Mouse (Mus musculus) hematopoietic stem cell, adult 5-6 weeks (primary cell): ENCODE results near the gene Arid1b. TPM values are rescaled to one million over a fixed set of nuclear protein-coding genes. Genes with fewer than 3 reads are reported as not detected.
A peak's percentile ranks its signal among the peaks of the same experiment; 100 is the strongest.

ENCODE experiments used
- ATAC-seq, 2 experiments: fragments of 125-278 bp in 1 of 2; replicated peaks in 1 of 2; 2 replicates each; pipeline ENCODE4 v1.8.0; 2016 to 2017; ENCODE audit warnings: inconsistent platforms in 2 of 2, mild to moderate bottlenecking in 2 of 2, moderate number of reproducible peaks in 2 of 2, low read depth in 1 of 2, moderate TSS enrichment in 1 of 2; ENCODE audit not compliant: low FRiP score in 2 of 2, poor library complexity in 2 of 2, severe bottlenecking in 2 of 2, insufficient read depth in 1 of 2, low TSS enrichment in 1 of 2
- total RNA-seq: library from RNA; stranded (forward); fragments of 172-1452, 232-1000 nt; gene quantifications from 2 replicates; pipeline ENCODE4 v1.2.3, GENCODE M21; 2017

Gene Arid1b
- total RNA-seq, 1 experiment from 2014 or later: 41.0 TPM

DNA sequence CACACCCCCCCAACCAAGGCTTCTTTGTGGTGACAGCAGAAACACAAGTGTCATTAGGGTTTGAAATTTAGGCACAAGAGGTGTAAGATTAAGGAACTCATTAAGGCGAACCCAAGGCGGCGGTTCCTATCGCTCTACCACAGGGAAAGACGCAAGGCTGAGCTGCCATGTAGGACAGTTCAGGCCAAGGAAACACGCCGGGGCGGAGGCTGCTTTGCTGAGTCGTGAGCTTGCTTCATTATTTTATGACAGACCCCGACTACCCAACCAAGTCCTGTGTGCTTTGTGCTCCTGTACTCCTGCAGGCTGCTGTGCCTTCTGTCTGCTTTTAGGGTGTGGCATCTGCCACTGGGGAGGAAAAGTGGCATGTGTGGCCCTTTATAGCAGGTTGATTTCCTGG lies 2.5 kb upstream of the Arid1b start:
- ATAC-seq: no peak

DNA sequence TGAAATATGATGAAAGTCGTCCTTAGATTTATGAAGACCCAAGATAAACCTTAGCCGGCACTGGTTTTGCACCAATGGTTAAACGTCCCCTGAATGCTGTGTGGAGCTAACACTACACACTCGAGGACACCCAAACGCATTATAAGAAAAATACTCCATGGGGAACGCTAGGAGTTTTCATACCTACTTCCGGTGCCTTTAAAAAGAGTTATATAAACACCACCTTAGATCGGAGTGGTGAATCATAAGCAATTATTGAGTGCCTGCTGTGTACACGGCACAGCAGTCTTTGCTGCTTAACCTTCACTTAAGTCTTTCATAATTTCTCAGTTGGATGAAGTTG lies 664 bp upstream of the Arid1b start:
- ATAC-seq: no peak

DNA sequence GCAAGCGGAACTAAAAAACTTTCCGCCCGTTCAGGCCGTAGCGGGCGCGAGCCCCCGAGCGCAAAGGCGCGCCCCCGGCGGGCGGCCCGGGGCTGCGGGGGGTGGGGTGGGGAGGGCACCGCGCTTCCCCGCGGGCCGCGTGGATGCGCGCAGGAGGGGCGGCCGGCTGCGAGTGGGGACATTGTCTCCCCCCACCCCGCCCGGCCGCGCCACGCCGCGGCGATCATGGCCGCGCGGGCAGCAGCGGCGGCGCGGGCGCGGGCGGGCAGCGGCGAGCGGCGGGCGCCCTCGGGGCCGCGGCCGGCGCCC lies 326 bp downstream of the Arid1b start:
- no peak for ATAC-seq

DNA sequence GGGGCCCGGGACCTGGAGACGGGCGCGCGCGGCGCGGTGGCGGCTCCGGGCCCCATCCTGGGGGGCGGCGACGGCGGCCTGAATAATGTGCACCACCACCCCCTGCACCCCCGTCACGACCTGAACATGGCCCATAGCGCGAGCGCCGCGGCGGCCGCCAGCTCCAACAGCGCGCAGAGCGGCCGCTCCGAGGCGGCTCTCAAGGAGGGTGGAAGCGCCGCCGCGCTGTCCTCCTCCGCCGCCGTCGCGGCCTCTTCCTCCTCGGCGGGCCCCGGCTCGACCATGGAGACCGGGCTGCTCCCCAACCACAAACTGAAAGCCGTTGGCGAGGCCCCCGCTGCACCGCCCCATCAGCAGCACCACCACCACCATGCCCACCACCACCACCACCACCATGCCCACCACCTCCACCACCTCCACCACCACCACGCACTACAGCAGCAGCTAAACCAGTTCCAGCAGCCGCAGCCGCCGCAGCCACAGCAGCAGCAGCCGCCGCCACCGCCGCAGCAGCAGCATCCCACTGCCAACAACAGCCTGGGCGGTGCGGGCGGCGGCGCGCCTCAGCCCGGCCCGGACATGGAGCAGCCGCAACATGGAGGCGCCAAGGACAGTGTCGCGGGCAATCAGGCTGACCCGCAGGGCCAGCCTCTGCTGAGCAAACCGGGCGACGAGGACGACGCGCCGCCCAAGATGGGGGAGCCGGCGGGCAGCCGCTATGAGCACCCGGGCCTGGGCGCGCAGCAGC lies 855 bp downstream of the Arid1b start:
- ATAC-seq: peak in 1 of 2 experiments; percentile 11; a peak in 1 of 4 replicates

DNA sequence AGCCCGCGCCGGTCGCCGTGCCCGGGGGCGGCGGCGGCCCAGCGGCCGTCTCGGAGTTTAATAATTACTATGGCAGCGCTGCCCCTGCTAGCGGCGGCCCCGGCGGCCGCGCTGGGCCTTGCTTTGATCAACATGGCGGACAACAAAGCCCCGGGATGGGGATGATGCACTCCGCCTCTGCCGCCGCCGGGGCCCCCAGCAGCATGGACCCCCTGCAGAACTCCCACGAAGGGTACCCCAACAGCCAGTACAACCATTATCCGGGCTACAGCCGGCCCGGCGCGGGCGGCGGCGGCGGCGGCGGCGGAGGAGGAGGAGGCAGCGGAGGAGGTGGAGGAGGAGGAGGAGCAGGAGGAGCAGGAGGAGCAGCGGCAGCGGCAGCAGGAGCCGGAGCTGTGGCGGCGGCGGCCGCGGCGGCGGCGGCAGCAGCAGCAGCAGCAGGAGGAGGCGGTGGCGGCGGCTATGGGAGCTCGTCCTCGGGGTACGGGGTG lies 1.5 kb downstream of the Arid1b start:
- no peak for ATAC-seq

DNA sequence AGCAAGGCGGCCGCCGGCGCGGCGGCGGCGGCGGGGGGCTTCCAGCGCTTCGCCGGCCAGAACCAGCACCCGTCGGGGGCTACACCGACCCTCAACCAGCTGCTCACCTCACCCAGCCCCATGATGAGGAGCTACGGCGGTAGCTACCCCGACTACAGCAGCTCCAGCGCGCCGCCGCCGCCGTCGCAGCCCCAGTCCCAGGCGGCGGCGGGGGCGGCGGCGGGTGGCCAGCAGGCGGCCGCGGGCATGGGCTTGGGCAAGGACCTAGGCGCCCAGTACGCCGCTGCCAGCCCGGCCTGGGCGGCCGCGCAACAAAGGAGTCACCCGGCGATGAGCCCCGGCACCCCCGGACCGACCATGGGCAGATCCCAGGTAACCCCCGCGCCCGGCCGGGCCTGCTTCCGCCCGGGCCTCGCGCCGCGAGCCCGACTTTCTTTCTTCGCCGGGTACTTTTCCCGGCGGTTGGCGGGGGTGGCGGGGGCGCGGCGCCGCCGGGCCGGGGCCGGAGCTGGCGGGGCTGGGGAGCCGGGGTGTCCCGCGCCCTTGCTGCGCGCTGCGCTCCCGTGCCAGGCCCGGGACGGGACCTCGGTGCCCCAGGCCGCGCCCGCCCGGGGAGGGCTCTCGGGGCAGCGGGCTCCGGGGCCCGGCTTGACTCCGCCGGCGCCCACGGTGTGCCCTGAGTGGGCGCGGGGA lies 2.1 kb downstream of the Arid1b start:
- ATAC-seq: no peak

DNA sequence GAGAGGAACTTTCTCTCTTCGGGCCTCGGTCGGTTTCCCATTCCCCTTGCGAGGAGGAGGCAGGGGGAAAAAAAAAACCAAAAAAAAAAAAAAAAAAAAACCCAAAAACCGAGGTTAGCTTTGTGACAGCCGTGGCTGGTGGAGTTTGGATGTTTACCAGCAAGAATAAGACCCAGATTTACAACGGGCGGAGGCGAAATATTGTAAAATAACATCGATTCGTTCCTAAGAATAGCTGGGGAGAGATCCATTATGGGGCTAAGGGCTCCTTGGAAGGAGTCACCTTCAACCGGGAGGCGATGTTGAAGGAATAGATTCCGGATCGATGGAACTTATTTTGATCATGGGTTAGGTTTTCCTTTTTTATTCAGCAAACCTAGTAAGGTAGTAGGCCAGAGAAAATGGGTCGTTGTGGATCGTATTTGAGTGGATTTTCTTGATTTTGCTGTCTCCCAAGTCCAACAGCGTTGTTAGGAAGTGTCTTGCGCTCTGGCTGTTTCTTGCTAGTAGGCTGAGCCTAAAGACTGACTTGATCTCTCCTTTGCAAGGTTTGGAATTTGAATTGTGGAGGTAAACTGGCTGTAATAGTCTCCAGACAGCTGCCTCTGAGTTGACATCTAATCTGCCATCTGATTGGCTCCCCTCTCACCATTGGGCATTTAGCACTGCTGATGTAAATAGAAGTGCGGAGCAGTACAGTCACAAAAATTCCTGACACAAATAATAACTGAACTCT lies 2.9 kb downstream of the Arid1b start:
- no peak for ATAC-seq

DNA sequence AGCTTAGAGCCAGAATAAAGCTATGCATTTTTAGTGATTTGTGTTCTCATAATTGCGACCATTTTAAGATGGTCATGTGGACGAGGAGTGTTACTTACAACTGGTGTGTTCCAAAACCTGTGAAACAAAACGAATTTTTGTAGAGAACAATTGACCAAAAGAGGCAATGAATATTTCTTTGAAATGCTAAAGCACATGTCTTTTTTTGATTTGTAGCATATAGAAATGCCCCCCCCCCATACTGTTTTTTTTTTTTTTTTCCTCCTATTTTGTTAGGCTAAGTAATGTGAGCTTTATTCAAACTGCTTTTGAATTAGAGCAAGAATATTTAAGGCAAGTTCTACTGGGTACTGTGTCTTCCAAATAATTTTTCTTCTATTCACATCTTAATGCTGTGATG lies 3.8 kb downstream of the Arid1b start:
- no peak for ATAC-seq

DNA sequence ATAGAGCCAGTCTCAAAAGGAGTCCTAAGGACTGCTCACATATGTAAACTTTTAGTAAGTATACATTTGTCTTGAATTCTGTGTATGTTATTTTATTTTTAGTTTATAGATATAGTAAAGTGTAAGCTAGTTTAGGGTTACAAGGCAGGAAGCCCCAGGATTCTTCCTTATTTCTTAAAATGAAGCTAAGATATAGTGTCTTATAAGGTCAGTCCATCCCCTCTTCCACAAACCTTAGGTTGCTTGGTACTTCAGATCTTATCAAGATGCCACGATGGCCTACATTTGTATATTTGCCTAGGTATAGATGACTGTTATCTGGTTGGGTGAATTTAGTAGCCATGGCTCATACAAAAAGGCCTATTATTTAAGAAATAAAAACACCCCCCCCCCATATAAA lies 5.1 kb downstream of the Arid1b start:
- no peak for ATAC-seq

DNA sequence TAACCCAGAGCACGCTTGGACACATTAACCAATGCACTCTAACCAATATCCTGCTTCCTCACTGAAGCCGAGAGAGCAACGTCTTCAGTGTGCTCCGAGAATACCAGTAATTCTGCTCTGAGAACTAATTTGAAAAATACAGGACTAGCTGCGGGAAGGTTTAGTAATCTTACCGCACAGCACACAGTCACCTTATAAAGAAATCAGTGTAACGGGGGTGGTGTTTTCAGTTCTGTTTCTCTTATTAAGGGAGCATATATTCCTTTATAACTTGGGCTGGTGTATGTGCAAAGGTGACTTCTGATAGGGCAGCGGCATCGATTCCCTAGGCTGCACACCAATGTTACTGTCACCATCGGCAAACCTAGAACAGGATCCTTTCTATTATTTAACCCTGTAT lies 5.9 kb downstream of the Arid1b start:
- ATAC-seq: no peak

DNA sequence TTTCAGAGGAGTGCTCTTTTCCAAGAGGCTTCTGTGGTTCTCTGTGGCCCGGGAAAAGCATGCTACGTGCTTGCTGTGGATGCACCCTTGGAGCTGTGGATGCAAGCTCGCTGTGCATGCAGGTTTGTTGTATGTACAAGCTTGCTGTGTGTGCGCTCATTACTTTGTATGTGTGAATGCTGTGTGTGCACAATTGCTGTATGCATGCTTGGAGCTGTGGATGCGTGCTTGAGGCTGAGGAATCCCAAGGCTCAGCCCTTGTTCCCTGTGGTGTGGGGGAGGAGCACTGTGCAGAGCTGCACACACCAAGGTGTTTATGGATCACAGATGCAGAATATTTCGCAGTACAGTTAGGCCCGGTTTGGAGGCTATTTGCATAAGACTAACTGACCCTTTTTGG lies 6.7 kb downstream of the Arid1b start:
- ATAC-seq: no peak

DNA sequence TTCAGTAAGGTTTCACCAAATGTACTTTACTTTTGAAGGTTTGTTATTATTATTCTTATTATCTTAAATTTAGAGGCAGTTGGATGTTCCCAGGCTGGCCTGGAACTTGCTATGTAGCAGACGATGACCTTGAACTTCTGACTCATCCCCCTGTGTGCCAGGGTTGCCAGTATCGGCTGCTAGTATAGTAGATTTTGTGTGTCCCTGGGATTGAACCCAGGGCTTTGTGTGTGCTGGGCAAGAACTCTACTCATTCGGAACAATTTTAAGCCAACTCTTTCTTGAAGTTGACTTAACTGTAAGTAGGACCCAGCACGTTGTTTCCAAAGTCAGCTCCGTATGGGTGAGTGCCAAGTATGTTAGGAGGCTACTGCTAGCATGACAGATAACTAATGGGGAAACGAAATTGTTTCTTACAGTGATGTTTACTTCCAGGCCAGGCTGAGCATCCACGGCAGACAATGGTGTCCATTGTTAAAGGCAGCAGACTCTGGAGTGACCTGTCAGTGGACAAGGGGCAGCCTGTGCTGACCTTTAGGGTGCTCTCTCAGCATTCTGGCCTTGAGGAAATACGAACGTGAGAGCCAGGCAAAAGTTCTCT lies 7.5 kb downstream of the Arid1b start:
- ATAC-seq: no peak

DNA sequence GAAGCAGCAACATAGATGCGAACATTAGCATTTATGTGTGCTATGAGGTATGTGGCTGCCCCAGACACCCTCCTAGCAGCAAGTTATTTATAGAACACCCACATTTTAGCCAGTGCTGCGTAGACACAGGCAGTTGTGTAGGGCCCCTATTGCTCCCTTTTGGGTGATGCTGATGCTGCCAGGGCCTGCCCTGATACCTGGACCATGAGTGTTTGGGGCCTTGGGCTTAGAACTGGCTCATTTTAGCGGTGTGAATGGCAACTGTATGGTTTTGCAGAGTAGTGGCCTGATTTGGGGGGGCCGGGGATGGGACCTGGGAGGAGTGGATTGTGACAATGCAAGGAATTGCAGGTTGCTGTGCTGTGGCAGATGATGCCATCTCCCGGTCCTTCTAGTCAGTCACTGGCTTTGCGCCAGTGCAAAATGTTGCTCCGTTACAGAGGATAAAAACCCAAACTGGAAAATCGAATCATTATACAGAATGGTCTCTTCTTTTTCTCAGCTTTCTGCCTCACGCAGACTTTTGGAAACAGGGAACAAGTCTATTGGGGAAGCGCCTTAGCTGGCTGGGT lies 8.9 kb downstream of the Arid1b start:
- no peak for ATAC-seq

DNA sequence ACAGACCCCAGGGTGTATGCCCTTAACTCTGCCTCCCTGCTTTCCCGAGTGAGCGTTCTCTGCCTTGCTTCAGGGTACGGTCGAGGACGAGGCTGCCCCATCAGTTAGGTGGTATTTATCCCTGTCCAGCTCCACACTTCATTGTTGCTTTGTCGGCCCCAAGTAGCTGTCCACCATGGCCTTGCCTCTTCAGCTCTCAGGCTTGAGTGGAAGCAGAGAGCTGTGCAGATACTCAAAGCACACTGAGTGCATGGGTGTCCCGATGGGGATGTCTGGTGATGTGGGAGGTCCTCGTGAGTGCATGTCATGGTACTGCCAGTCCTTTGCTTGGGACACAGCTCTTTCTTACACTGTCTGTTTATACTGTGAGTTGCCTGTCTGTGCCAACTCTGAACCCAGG lies 10.1 kb downstream of the Arid1b start:
- ATAC-seq: no peak

DNA sequence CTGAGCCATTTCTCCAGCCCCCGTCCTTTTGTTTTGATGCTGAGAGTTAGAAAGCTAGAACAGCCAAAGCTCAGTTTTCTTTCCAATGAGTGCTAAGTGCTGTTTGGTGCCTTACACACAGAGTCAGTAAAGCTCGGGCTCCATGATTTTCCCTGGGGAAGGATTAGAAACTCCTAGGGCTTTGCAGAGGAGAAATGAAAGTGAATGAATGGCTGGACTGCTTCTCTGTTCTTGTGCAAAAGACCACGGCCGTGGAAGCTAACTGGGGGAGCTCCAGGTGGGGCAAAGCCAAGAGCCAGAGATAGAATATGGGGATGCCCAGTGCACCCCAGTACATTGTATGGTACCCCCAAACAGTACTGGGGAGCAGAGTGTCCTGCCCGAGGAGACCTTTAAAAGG lies 10.6 kb downstream of the Arid1b start:
- ATAC-seq: no peak

DNA sequence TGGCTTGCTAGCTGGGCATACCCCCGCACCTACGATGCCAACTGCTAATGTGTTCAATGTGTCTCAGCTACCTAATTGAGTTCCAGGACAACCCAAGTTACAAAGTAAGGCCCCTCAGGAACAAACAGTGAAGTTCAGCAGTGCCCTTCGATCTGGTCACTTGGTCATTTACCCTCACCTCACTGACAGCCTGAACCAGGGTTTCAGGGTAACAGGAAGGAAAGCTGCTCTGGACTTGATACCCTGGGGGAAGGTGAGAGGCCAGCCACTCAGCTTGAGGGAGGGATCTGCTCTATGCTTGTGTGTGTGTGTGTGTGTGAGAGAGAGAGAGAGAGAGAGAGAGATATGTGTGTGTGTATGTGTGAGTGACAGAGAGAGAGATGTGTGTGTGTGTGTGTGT lies 11.2 kb downstream of the Arid1b start:
- no peak for ATAC-seq

DNA sequence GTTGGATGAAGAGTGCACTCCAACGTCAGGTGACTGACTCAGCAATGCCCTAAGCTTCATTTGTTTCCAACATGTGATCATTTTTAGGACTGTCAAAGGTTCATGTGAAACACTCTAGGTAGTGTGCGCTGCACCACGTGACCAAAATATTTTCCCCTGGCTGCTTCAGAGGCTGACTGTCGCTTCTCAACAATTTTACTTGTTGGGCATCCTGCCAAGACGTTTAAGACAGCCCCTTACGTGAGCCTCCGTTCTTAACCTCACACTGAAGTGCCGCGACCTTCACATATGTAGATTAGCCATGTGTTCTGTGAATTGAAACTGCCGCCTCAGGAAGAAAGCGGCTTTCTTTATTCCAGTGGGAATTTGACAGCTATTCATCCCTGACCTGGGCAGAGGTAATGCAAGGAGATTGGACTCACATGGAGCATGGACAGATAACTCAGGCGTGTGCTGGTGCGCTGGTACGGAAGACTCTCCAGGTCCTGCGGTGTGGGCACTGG lies 13.1 kb downstream of the Arid1b start:
- ATAC-seq: peak; percentile 38 to 68

DNA sequence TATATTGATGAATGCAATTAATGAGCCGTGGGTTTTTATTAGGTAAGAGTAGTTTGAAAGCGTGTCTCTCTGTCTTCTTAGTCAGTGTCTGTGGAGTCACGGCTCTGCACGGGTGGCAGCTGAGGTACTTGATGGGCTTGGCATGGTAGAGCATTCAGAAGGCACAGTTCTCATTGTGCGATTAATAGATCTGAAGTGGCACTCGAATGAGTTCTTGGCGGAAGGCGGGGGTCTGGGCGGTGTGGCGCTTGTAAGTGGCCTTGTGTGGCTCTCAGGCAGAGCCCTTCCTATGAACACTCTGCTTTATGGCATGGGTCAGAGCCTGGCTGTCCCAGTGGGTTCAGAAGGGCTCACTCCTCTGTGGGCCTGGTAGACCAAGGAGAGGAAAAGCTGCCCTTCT lies 14.1 kb downstream of the Arid1b start:
- ATAC-seq: no peak
